Mouse (Mus musculus) cerebellum, adult 18-20 months (tissue): ENCODE measurements around the gene Slc4a8.

ENCODE experiments used
- DNase-seq, 2 experiments: peaks; one replicate each; pipeline ENCODE4 v3.0.0; 2021

Gene Slc4a8

DNA sequence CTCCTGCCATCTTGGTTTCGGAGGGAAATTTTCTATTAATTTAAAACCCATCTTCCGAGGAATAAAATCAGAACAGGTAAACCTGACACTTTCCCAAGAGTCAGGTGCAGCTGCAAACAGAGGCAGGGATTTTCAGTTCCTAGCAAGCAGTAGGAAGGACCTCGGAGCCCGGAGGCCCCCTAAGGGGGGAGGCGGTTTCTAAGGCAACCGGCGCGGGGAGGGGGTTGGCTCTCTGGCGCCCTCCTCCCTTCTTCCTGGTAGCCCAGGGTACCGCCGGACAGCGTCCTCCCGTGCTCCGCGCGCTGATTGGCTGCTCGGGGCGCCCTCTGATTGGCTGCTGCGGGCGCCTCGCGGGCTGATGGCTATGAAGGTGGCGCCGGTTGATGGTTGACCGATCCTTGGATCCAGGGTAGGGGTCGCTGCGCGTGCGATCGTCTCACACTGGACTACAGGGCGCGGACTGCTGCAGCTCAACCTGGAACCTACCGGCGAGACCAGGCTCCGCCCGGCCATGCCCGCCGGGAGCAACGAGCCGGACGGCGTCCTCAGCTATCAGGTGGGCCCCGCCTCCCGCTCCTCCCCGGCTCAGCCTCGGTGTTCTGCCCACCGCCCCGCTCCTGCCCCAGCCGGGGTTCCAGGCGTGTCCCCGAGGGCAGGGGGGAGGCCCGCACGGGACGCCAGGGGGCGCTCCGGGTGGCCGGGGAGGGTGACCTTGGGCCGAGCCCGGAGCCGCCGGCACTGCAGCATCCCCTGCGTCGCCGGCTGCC is at the start of gene Slc4a8:
Slc4a8 (plus strand) TSS at position 329 of the 767 bp plus-strand sequence.
- DNase-seq, result peak; percentile 95 to 96

DNA sequence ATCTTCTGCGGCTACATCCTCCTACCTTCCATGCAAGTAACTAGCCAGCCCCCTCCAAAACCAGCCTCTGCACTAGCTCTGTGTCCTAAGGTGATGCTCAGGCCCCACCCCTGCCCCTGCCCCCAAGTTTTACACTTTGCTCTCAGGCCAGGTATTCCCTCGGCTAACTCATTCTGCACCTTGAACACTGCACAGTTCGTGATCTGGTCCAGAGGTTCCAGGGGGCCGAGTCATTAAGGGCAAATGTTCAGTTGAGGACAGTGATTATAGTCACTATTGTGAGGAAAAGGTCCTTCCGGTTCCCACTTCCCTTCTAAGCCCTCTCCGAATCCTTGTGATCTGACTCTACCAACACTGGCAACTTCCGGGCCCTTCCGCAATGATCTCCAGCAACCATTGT is 47.1 kb upstream of the Slc4a8 start:
- no peak for DNase-seq

DNA sequence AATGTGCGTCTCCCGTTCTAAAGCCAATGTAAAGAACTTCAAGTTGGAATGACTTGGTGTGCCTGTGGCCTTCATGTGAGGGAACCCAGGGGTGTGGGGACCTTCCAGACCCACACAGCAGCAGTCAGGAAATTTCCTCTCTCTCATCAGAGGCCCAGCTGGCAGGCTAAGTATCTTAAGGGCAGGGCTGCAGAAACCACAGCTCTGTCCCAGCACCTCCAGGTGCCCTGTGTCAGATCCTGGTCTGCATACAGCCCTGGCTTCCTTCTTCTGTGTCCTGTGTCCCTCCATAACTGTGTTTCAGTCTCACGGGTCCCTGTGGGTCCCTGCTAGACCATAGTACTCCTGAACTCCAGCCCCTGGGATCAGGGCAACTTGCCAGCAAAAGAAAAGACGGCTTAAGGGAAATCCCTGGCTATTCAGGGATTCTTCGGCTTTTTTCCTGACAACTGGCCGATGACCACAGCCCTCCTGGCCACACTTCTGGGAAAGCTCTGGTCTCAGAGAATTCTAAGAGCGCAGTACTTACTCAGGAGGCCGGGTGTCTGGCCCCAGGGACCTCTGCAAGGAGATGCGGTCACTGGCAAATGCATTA is 46.1 kb upstream of the Slc4a8 start:
- no peak for DNase-seq

DNA sequence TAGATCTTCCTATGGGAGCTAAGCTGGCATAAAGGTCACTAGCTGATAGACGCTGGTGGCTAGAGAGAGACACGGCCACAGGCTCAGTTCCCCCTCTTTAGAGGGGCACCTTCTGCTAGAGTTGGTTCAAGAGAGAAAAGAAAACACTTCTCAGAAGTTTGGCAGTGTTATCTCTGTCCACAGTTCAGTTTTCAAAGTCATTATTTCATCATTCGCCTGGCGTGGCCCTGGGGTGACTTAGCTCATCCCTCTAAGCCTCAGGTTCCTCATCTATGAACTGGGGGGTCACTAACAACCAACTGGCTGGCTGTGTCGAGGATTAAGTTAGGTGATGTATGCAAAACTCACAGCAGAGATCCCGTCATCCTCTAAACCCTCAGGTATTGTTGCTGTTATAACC is 43.6 kb upstream of the Slc4a8 start:
- no peak for DNase-seq

DNA sequence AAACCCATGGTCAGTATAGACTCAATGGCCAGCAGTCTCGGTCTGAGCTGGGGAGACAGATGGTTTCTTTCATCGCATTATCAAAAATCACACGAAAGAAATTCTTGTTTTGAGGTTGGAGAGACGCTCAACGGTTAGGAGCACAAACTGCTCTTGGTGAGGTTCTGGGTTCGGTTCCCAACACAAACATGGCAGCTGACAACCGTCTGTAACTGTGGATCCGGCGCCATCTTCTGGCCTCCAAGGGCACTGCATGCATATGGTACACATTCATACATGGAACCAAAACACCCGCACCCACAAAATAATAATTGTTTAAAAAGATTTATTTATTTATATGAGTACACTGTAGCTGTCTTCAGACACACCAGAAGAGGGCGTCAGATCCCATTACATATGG is 43.0 kb upstream of the Slc4a8 start:
- no peak for DNase-seq

DNA sequence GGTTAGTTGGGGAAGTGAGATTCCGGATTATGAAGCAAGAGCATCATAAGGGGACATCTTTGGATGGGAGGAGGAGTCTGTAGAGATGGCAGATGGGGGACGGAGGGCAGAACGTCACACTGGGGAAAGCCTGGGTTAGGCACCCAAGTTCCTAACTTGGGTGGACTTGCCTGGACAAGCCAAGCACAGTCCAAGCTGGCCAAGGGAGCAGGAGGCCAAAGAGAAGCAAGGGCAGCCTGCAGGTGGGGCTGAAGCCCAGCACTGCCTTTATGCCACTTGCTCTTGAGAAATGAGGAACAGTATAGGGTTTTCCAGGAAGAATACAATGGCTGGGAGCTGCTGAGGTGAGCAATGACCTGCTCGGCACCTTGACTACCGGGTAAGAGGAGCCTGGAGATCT is 42.3 kb upstream of the Slc4a8 start:
- DNase-seq, result no peak

DNA sequence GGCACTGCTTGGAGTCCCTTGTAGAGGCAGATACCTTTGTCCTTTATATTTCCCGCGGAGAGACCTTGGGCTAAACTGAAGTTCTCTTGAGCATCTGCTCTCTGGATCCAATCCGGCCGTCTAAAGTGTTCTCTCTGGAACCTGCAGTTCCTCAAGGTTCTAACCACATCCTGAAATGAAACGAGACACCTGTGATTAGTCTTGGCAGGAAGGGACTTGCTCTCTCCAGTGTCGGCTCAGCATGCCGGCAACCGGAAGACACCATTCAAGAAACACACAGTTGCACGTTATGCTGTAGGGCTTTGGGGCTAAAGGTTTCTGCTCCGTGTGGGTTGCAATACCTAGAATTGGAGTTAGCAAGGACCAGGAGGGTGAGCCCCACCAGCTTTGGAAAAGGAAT is 41.5 kb upstream of the Slc4a8 start:
- no peak for DNase-seq

DNA sequence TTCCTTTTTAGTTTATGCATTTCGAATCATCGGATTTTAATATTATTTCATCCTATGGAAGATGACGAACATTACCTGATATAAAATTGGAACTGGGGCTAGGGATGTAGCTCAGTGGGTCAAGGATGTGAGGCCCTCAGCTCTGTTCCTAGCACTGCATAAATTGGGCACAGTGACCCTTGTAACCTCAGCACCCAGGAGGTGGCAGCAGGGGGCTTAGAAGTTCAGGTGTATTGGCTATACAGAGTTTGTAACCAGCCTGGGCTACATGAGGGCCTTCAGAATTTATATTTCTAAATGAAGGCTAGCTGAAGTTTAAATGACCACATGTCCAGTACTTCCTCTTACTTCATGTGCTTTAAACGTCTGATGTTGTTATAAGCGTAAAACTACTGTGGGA is 40.1 kb upstream of the Slc4a8 start:
- no peak for DNase-seq

DNA sequence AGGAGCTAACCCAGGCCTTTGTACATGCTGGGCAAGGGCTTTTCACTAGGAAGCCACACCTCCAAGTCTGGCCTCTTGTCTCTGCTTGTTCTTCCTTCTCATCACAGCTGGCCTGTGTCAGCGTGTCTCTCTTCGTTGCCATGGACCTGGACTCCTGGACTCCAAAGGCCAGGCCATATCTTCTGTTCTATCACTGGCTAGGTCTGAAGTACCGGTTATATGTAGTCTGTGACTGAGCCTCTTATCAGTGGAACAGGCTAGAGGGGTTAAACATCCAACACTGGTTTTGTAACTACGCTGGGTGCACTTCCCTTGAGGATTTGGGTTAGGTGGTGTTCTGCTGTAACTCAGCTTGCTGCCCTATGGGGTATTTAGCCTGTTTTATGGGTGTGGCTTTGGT is 39.5 kb upstream of the Slc4a8 start:
- no peak for DNase-seq

DNA sequence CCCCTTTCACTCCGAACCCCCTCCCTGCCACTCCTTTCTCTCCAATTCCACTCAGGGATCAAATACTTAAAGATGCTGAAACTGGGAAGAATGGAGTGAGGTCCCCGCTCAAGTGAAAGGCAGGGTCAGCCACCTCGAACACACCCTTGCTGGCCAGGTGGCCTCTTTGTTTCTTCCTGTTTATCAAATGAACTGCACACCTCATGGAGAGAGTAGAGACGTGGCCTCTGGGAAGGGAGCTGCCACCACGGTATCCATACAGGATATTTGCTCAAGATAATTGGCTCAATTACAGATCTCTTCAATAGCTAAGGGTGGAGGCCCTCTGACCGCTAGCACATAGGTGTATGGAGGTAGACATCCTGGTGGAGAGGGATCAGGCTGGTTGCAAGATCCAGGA is 39.0 kb upstream of the Slc4a8 start:
- no peak for DNase-seq

DNA sequence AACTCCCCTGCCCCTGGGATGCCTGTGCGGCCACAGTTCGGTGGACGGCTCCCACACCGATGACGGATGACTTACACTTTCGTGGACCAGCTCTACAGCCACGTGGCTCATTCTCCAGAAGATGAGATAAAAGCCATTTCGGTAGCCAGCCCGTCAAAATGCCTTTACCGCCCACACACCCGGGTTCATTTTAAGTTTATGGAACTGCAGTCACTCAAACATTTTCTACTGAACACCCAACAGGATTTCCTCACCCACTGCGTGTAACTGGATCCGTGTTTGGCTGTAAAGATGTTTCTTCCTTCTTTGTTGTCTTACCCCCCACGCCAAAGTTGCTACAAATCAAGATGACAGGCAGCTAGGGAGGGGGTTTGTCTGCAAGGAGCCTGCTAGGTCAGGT is 38.0 kb upstream of the Slc4a8 start:
- no peak for DNase-seq

DNA sequence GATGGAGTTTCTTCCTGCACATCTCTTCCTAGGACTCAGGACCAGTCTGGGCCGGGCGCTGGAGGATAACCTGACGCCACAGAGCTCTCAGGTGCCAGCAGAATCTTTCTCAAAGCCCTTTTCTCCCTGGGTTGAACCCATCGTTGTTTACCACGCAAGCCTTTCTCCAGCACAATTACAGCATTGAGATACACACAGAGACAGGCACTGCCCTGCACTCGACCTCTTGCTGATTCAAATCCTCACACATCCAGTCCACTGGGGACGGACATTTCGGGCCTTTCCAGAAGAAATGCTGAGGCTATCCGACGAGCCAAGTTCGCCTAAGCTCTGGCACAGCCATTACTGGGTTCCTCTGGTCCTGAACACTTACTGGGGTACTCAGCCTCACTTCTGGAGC is 34.8 kb upstream of the Slc4a8 start:
- DNase-seq, result no peak

DNA sequence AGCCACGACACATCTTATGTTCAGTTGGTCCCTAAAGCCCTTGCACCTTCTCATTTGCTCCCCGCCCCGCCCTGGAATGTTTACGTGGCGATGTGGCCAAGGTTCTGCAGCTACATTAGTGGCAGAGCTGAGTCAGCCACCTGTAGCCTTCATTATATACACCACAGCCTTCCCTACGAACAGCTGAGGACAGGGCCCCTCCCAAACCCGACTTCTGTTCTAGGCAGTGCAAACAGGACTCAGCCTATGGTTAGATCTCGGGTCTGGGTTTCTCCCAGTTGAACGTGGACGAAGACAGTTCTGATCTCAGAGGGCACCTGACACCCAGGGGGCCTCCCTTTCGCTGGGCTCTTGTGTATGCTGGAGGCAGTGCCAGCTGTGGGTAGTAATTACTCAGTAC is 33.7 kb upstream of the Slc4a8 start:
- no peak for DNase-seq

DNA sequence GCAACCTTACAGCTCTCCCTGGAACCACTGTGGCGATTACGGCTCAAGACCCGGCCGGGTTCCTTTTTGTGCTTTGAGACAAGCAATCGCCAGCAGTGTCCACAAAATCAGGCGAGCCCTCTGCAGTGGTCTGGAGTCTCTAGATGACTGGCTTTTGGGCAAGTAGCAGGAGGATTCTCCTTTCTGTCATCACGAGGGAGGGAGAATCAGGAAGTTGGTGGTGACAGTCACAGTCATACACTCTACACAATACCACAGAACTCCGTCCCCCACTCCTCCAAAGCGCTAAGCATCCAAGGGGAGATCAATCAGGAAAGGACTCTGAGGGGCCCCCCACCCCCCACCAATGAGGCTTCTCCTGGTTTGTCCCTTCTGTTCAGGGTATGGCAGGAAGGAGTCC is 33.0 kb upstream of the Slc4a8 start:
- no peak for DNase-seq

DNA sequence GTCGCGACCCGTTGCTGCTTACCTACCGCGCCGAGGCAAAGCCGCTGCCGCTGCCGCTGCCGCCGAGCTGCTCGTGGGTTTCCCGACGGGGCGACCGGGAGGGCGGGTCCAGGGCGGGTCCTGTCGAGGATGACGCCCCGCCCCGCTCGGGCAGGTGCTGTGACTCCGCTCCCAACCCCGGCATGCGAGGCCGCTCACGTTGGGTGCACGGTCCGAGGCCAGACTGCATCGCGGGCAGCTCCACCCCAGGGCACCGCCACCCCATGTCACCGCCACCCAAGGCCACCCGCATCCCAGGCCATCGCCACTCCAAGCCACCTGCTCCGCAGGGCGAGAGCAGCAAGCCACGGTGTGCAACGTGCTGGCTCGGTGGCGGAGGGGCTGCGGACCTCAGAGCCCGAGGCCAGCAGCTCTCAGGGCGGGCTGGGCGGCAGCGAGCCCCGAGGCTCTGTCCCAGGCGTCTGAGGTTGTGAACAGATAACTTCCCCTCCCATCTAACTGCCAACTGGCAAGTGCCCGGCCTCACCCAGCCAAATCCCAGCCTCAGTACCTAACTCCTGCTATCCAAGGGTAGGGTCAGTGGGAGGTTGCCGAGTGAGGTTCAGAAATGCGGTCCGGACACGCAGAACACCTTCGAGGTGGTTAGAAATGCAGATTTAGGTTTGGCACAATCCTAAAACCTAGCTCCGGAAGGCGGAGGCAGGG is 32.1 kb upstream of the Slc4a8 start, which contains the start of gene Galnt6:
Galnt6 (minus strand) TSS at position 96 of the 705 bp plus-strand sequence.
- no peak for DNase-seq

DNA sequence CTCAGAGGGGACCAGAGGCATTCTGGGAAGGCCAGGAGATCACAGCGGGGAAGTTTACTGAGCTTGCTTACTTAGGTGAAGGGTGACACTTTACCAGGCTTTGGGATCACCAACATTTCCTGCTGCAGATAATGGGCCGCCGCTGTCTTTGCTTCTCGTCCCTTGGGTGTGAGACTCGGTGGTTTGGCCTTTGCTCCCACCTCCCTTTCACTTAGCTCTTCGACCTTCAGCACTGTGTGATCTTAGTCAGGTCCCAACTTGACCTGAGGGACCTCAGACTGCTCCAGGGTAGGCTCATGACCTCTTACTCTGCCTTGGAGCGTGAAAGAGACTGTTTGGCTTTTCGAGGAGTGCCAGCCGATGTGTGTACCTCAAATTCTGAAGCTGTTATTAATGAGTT is 30.5 kb upstream of the Slc4a8 start:
- DNase-seq, result no peak

DNA sequence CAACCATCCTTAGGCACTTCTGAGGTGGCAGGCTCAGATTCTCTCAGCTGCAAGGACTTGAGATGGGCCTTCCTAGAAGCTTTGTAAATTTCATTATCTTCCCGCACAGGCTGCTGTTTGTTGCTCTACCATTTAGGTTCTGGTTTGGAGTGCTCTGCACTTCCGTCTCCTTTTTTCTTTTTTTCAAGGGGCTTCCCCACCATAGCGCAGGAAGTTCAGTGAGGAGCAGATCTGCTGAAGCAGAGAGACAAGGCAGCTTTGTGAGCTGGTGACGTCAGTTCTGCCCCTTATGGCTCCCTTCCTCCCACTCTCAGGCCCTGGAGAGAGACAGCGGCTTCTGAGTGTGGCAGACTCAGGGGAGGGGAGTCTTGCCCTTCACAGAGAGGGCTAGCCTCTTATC is 29.0 kb upstream of the Slc4a8 start:
- no peak for DNase-seq

DNA sequence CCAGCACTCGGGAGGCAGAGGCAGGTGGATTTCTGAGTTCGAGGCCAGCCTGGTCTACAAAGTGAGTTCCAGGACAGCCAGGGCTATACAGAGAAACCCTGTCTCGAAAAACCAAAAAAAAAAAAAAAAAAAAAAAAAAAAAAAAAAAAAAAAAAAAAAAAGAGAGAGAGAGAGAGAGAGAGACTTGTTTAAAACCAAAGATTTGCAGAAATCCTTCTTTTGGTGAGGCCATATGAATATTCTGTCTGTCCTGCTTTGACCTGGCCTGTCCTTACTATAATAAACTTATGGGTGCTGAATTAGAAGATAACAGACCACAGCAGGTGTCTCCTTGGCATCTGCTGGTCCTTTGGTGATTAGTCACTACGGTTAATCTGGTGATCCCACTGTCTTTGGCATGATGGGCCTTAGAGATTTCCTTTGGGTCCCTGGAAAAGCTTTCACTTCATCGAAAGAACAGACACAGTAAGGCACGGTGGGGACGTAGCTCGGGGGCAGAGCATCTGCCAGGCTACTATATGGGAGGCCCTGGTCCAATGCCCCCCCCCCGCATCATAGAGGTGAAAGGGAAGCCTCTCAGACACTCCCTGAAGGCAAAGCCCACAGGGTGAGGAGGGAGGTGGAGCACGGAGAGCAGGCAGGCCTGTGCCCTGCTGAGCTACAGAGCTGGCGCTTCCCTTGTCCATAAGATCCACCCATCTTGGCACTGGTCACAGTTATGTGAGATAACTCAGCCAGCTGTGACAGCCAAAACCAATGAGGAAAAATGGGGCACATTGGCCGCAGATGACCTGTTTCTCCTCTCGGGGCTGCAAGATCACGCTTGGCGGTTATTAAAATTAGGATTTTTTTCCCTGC is 26.2 kb upstream of the Slc4a8 start:
- DNase-seq, result no peak

DNA sequence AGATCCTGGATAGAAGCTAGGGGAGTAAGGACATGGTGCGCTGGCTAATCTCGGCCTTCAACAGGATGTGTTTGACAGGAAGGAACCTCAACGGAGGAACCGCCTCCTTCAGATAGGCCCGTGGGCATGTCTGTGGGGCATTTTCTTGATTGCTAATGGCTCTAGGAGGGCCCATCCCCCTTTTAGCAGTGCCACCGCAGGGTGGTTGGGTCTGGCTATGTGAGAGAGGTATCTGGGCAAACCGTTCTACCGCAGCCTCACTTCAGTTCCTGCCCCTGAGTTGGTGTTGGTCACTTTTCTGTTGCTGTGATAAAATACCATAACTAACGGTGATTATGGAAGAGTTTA is 25.6 kb upstream of the Slc4a8 start:
- no peak for DNase-seq

DNA sequence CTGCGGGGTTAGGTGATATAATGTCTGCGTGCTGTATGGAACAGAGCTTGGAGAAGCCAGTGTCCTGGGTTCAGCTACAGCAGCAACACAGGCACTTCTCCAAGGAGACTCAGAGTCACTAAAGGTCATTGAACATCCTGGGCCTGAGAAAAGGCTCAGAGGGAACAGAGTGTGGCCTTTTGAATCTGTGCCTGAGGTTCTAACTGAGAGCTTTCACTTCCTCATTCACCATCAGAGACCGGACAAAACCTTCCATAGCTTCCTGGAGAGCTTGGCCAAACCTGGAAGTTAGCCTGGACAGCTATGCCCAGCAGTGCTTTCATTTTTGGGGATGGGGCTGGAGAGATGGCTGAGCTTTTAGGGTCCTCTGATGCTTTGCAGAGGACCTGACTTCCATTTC is 23.9 kb upstream of the Slc4a8 start:
- no peak for DNase-seq

DNA sequence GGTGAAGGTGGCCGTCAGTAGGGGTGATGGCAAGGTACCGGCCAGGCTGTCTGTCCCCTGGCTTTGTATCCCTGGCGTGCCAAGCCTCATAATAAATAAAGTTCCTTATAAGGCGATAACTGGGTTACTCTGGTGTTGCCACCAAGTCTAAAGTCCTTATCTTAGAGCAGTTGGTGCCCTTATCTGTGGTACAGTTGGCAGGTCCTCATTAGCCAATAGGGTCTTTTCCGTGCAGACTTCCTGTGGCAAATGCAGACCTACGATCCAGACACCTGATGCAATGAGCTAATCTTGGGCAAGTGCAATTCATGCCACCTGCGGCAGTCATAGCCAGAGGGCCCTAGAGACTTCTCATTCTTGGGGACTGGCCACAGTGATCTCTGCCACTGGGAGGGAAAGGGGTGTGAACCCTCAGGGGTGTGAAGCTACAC is 23.2 kb upstream of the Slc4a8 start:
- no peak for DNase-seq

DNA sequence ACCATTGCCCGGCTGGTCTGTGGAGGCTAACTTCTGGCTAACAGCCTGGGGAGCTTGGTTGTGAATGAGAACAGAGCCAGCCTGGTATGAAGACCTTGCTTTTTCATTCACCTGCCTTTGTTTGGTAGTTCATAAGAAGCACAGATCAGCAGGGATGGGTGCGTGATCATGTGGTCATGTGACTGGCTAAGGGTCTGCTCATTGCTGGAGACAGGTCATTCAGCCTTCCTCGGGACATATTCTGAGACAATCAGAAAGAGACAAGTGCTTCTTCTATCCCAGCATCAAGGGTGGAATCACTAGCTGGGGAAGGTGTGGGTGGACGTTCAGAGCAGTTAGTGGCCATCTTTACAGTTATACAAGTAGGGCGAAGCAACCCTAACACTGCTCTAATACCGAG is 22.1 kb upstream of the Slc4a8 start:
- no peak for DNase-seq

DNA sequence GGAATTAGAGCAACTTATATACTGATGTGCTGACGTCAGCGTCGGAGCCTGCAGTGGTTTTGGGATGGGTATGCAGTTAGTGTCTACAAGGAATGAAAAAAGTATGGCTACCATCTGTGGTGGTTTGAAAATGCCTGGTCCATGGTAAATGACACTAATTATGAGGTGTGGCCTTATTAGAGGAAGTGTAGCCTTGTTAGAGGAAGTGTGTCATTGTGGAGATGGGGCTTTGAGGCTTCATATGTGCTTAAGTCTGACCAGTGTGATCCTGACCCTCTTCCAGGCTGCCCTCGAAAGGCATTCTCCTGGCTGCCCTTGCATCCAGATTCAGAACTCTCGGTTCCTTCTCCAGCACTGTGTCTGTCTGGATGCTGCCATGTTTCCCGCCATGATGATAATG is 18.3 kb upstream of the Slc4a8 start:
- no peak for DNase-seq
